Mouse (Mus musculus): ENCODE results near the gene Bicdl2. TPM values are rescaled to one million over a fixed set of nuclear protein-coding genes. Genes with fewer than 3 reads are reported as not detected.

Bicdl2 gene
- polyA plus RNA-seq, 1 experiment from 2014 or later: 0.29 TPM

GRCm38 (mm10) chr17:23670516-23671074 is 10.3 kb downstream of the Bicdl2 start:
- Histone ChIP-seq H3K4me1 (ENCODE audit: control insufficient read depth, insufficient read depth, low read length) (no peaks in the 10 kb centered on the region; the same call in 1 of the 2 replicates), H3K9ac (replicated peaks; ENCODE audit: low read depth, low read length) (no peak overlapping the region), H3K27me3 (ENCODE audit: control insufficient read depth, insufficient read depth, low read length) (no peaks in the 10 kb centered on the region), H3K9me3 (ENCODE audit: control insufficient read depth, low read length) (no peaks in the 10 kb centered on the region), H3K4me3 (ENCODE audit: low read depth, low read length) (no peak overlapping the region), H3K36me3 (ENCODE audit: control insufficient read depth, insufficient read depth, low read length) (peaks cover 5% of the 10 kb centered on the region; the same call in 1 of the 2 replicates), H3K4me2 (ENCODE audit: low read depth, low read length) (no peak overlapping the region), H3K27ac (ENCODE audit: low read depth, low read length) (no peak overlapping the region)
- 93% methylated on average over 7 of the region's 7 CpGs for WGBS
- no peak for ATAC-seq (ENCODE audit: low read depth)

DNA sequence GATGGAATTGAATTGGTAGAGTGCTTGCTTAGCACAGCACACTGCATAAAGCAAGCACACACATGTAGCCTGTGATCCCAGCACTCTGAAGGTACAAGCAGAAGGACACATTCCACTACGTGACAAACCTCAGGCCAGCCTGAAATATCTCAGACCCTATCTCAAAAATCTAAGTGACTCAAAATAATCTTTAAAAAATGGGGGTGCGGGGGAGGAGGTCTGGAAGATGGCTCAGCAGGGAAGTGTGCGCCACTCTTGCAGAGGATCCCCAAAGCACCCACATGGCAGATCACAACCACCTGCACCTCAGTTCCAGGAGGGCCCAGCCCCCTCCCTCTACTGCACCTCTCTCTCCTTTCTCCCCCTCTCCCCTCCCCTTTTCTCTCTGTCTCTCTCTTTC is 11.2 kb downstream of the Bicdl2 start:
- Histone ChIP-seq H3K27ac (ENCODE audit: low read depth, low read length) (no peak overlapping the region), H3K4me1 (ENCODE audit: control insufficient read depth, insufficient read depth, low read length) (peaks cover 6% of the 10 kb centered on the region; the same call in 1 of the 2 replicates), H3K4me2 (ENCODE audit: low read depth, low read length) (no peak overlapping the region), H3K36me3 (ENCODE audit: control insufficient read depth, insufficient read depth, low read length) (peaks cover 5% of the 10 kb centered on the region; the same call in 1 of the 2 replicates), H3K4me3 (ENCODE audit: low read depth, low read length) (no peak overlapping the region), H3K9me3 (ENCODE audit: control insufficient read depth, low read length) (no peaks in the 10 kb centered on the region), H3K27me3 (ENCODE audit: control insufficient read depth, insufficient read depth, low read length) (peaks cover 4% of the 10 kb centered on the region; the same call in 1 of the 2 replicates), H3K9ac (replicated peaks; ENCODE audit: low read depth, low read length) (no peak overlapping the region)
- WGBS: 95% methylated on average over 3 of the region's 3 CpGs
- ATAC-seq (ENCODE audit: low read depth): no peak

DNA sequence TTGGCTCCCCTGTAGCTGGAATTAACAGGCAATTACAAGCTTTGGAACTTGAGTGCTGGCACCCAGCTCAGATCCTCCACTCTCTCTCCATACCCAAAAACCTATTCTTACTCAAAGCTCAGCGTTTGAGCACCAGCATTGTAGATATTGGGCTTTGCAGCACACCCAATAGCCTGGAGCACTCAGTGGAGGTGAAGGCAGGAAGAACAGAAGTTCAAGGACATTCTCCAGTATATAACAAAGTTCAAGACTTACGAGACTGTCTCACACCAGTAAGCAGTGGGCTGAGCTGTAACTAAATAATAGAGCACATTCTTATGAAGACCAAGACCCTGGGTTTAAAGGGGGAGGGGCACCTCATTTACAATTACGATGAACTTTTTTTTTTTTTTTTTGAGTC is 12.5 kb downstream of the Bicdl2 start:
- 72% methylated on average over 3 of the region's 3 CpGs for WGBS
- ATAC-seq (ENCODE audit: low read depth): no peak
- Histone ChIP-seq H3K4me3 (ENCODE audit: low read depth, low read length) (peak overlapping the region; percentile 59), H3K27ac (ENCODE audit: low read depth, low read length) (no peak overlapping the region), H3K27me3 (ENCODE audit: control insufficient read depth, insufficient read depth, low read length) (peaks cover 4% of the 10 kb centered on the region; the same call in 1 of the 2 replicates), H3K9me3 (ENCODE audit: control insufficient read depth, low read length) (no peaks in the 10 kb centered on the region), H3K4me1 (ENCODE audit: control insufficient read depth, insufficient read depth, low read length) (peaks cover 10% of the 10 kb centered on the region; the same call in 1 of the 2 replicates), H3K36me3 (ENCODE audit: control insufficient read depth, insufficient read depth, low read length) (peaks cover 5% of the 10 kb centered on the region; the same call in 1 of the 2 replicates), H3K4me2 (ENCODE audit: low read depth, low read length) (peak overlapping the region; percentile 56), H3K9ac (replicated peaks; ENCODE audit: low read depth, low read length) (no peak overlapping the region)

GRCm38 (mm10) chr17:23673424-23674073 is 13.2 kb downstream of the Bicdl2 start, which contains the start of the genes Hcfc1r1 and Thoc6:
Hcfc1r1 (plus strand) TSS chr17:23673596.
Thoc6 (minus strand) TSS chr17:23673882.
- peak within 1 kb of the TSS; percentile 59 for H3K4me3 ChIP-seq (ENCODE audit: low read depth, low read length)
- H3K9ac ChIP-seq (replicated peaks; ENCODE audit: low read depth, low read length): peak within 1 kb of the TSS; percentile 69
- under 1% methylated on average over 44 of the region's 45 CpGs for WGBS
- H3K27ac ChIP-seq (ENCODE audit: low read depth, low read length): peak within 1 kb of the TSS; percentile 89
- ATAC-seq (ENCODE audit: low read depth): peak; percentile 96
- H3K4me2 ChIP-seq (ENCODE audit: low read depth, low read length): peak within 1 kb of the TSS; percentile 56
- H3K36me3 ChIP-seq (ENCODE audit: control insufficient read depth, insufficient read depth, low read length): peaks cover 5% of the 10 kb centered on the region; the same call in 1 of the 2 replicates
- peaks cover 4% of the 10 kb centered on the region; the same call in 1 of the 2 replicates for H3K27me3 ChIP-seq (ENCODE audit: control insufficient read depth, insufficient read depth, low read length)
- H3K4me1 ChIP-seq (ENCODE audit: control insufficient read depth, insufficient read depth, low read length): peaks cover 10% of the 10 kb centered on the region; the same call in 1 of the 2 replicates
- H3K9me3 ChIP-seq (ENCODE audit: control insufficient read depth, low read length): no peaks in the 10 kb centered on the region

- WGBS: 44% methylated on average over 9 of the region's 9 CpGs
- peak; percentile 4; the same call in 1 of the 2 replicates for ATAC-seq (ENCODE audit: low read depth)
- Histone ChIP-seq H3K36me3 (ENCODE audit: control insufficient read depth, insufficient read depth, low read length) (no peaks in the 10 kb centered on the region), H3K27me3 (ENCODE audit: control insufficient read depth, insufficient read depth, low read length) (peaks cover 9% of the 10 kb centered on the region), H3K4me3 (ENCODE audit: low read depth, low read length) (peak overlapping the region; percentile 59), H3K9me3 (ENCODE audit: control insufficient read depth, low read length) (no peaks in the 10 kb centered on the region), H3K4me1 (ENCODE audit: control insufficient read depth, insufficient read depth, low read length) (peaks cover 10% of the 10 kb centered on the region; the same call in 1 of the 2 replicates), H3K27ac (ENCODE audit: low read depth, low read length) (no peak overlapping the region), H3K4me2 (ENCODE audit: low read depth, low read length) (peak overlapping the region; percentile 56), H3K9ac (replicated peaks; ENCODE audit: low read depth, low read length) (peak overlapping the region; percentile 69)
Observed at GRCm38 (mm10) chr17:23674271-23674952, 14.1 kb downstream of the Bicdl2 start.

- no peak for ATAC-seq (ENCODE audit: low read depth)
- Histone ChIP-seq H3K9ac (replicated peaks; ENCODE audit: low read depth, low read length) (no peak overlapping the region), H3K9me3 (ENCODE audit: control insufficient read depth, low read length) (no peaks in the 10 kb centered on the region), H3K4me1 (ENCODE audit: control insufficient read depth, insufficient read depth, low read length) (peaks cover 10% of the 10 kb centered on the region; the same call in 1 of the 2 replicates), H3K36me3 (ENCODE audit: control insufficient read depth, insufficient read depth, low read length) (no peaks in the 10 kb centered on the region), H3K4me3 (ENCODE audit: low read depth, low read length) (no peak overlapping the region), H3K27me3 (ENCODE audit: control insufficient read depth, insufficient read depth, low read length) (peaks cover 9% of the 10 kb centered on the region), H3K27ac (ENCODE audit: low read depth, low read length) (no peak overlapping the region), H3K4me2 (ENCODE audit: low read depth, low read length) (no peak overlapping the region)
- WGBS: 38% methylated on average over 5 of the region's 5 CpGs
Observed at GRCm38 (mm10) chr17:23675127-23675526, 14.8 kb downstream of the Bicdl2 start.

- peaks cover 13% of the 10 kb centered on the region for H3K27me3 ChIP-seq (ENCODE audit: control insufficient read depth, insufficient read depth, low read length)
- 10% methylated on average over 15 of the region's 15 CpGs for WGBS
- no peak overlapping the region for H3K9ac ChIP-seq (replicated peaks; ENCODE audit: low read depth, low read length)
- ATAC-seq (ENCODE audit: low read depth): no peak
- H3K4me1 ChIP-seq (ENCODE audit: control insufficient read depth, insufficient read depth, low read length): peaks cover 10% of the 10 kb centered on the region; the same call in 1 of the 2 replicates
- no peak overlapping the region for H3K27ac ChIP-seq (ENCODE audit: low read depth, low read length)
- no peaks in the 10 kb centered on the region for H3K9me3 ChIP-seq (ENCODE audit: control insufficient read depth, low read length)
- no peak overlapping the region; the same call in 1 of the 2 replicates for H3K4me3 ChIP-seq (ENCODE audit: low read depth, low read length)
- no peaks in the 10 kb centered on the region for H3K36me3 ChIP-seq (ENCODE audit: control insufficient read depth, insufficient read depth, low read length)
- H3K4me2 ChIP-seq (ENCODE audit: low read depth, low read length): peak overlapping the region; percentile 82; the same call in 1 of the 2 replicates
Observed at GRCm38 (mm10) chr17:23675564-23676281, 15.4 kb downstream of the Bicdl2 start.

DNA sequence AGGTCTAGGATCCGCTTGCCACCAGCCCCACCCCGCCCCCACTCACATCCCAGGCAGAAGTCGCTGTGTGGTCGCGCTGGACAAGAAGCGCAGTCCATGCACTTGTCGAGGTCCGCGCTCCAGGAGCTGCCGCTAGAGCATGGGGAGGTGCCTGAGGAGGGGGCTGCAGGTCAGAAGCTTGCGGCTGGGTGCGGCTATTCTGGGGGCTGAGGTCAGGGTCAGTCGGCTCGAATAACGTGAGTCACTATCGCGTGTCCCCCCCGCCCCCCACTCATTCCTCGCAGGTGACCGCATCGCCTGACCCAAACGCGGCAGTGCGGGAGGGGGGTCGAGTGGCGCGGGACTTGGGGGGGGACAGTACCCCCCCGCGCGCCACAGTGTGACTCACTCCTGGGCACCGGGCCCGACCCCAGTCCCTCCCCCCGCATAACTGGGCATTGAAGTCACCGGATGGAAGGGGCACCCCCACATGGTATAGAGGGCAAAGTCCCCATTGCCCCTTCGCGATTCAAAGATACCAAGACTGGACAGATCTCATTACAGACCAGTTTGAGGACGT is 16.2 kb downstream of the Bicdl2 start:
- no peaks in the 10 kb centered on the region for H3K36me3 ChIP-seq (ENCODE audit: control insufficient read depth, insufficient read depth, low read length)
- H3K27me3 ChIP-seq (ENCODE audit: control insufficient read depth, insufficient read depth, low read length): peaks cover 20% of the 10 kb centered on the region
- H3K9ac ChIP-seq (replicated peaks; ENCODE audit: low read depth, low read length): peak overlapping the region; percentile 37; the same call in 1 of the 2 replicates
- WGBS: 3% methylated on average over 37 of the region's 37 CpGs
- H3K4me2 ChIP-seq (ENCODE audit: low read depth, low read length): peak overlapping the region; percentile 82
- H3K27ac ChIP-seq (ENCODE audit: low read depth, low read length): no peak overlapping the region
- ATAC-seq (ENCODE audit: low read depth): no peak
- H3K4me3 ChIP-seq (ENCODE audit: low read depth, low read length): peak overlapping the region; percentile 39
- no peaks in the 10 kb centered on the region for H3K9me3 ChIP-seq (ENCODE audit: control insufficient read depth, low read length)
- peaks cover 10% of the 10 kb centered on the region; the same call in 1 of the 2 replicates for H3K4me1 ChIP-seq (ENCODE audit: control insufficient read depth, insufficient read depth, low read length)

All from neural tube, embryonic 14.5 days (tissue).